ENCODE assay signal across 9 mouse cellular contexts in genomic region chr10:75834721-75835120, GRCm38 (mm10). TPM values are rescaled to one million over a fixed set of nuclear protein-coding genes. Genes with fewer than 3 reads are reported as not detected.
A peak's percentile ranks its signal among the peaks of the same experiment; 100 is the strongest.
DNase-seq lines count a peak whose midpoint lies in the region; ATAC-seq and TF ChIP-seq lines count a peak whose summit lies in the region.
"Had no signal": no experiment of that assay in that cellular context is flagged by ENCODE, and none has a peak within 500 bp of the region (broad histone marks: within the 10 kb centered on the region; RNA-seq: fewer than 3 reads in every experiment).

No protein-coding gene starts in this region.

- H3K4me3 ChIP-seq in erythroblast, embryonic 14.5 days (replicated peaks), result peak overlapping the region; percentile 84
- peak overlapping the region; percentile 61 for H3K4me3 ChIP-seq in spleen, adult 2 months (ENCODE audit: extremely low read depth, insufficient read depth, insufficient read length)
- H3K4me3 ChIP-seq in liver, embryonic 11.5 days (ENCODE audit: low read depth, low read length), result peak overlapping the region; percentile 52

- peak overlapping the region; percentile 94 for H3K4me2 ChIP-seq in liver, embryonic 11.5 days

- no peak for ATAC-seq in erythroblast, adult 5-6 weeks (replicated peaks; ENCODE audit: low FRiP score, poor library complexity, severe bottlenecking)
- no peak for ATAC-seq in liver, embryonic 11.5 days (replicated peaks; ENCODE audit: low FRiP score)

- no peak for DNase-seq in spleen, adult 2 months (ENCODE audit: low read depth in 1 of 2, low spot score in 2 of 2)
- no peak for DNase-seq in spleen, adult 12 weeks (ENCODE audit: low spot score)
- no peak for DNase-seq in liver, embryonic 11.5 days (ENCODE audit: low spot score)
- no peak for DNase-seq in adipocyte (ENCODE audit: low spot score)
- no peak for DNase-seq in right cerebral cortex, postnatal 10 days (ENCODE audit: low spot score in 2 of 2)
- DNase-seq in left cerebral cortex, postnatal 14 days (ENCODE audit: low spot score in 2 of 2), result no peak

- intact Hi-C loops in left cerebral cortex, postnatal 14 days (cut with DNase I), result loop anchor here (5.0 kb wide), 1 partner anchor 62 kb away; the partner anchor contains the start of gene Ddt

- peaks cover 26% of the 10 kb centered on the region for H3K27me3 ChIP-seq in erythroblast, embryonic 14.5 days (ENCODE audit: control insufficient read depth)
- H3K27me3 ChIP-seq in spleen, adult 2 months (ENCODE audit: control insufficient read depth, insufficient read depth, low read length), result no peaks in the 10 kb centered on the region
- no peaks in the 10 kb centered on the region for H3K27me3 ChIP-seq in liver, embryonic 11.5 days (replicated peaks; ENCODE audit: control insufficient read depth, insufficient read depth, low read length)

- no peaks in the 10 kb centered on the region for H3K36me3 ChIP-seq in erythroblast, embryonic 14.5 days (ENCODE audit: control insufficient read depth)
- H3K36me3 ChIP-seq in spleen, adult 2 months (ENCODE audit: control insufficient read depth, insufficient read depth, low read length), result no peaks in the 10 kb centered on the region
- H3K36me3 ChIP-seq in liver, embryonic 11.5 days (ENCODE audit: control insufficient read depth, insufficient read depth, low read length), result no peaks in the 10 kb centered on the region

- H3K9me3 ChIP-seq in erythroblast, embryonic 14.5 days (ENCODE audit: control insufficient read depth, low read length), result no peaks in the 10 kb centered on the region
- no peaks in the 10 kb centered on the region for H3K9me3 ChIP-seq in liver, embryonic 11.5 days (ENCODE audit: control insufficient read depth, low read length)

- peaks cover 65% of the 10 kb centered on the region for H3K4me1 ChIP-seq in erythroblast, embryonic 14.5 days (ENCODE audit: control insufficient read depth)
- H3K4me1 ChIP-seq in spleen, adult 2 months (ENCODE audit: control insufficient read depth, insufficient read depth, insufficient read length), result peaks cover 13% of the 10 kb centered on the region; the same call in 1 of the 2 replicates
- peaks cover 31% of the 10 kb centered on the region for H3K4me1 ChIP-seq in liver, embryonic 11.5 days (replicated peaks; ENCODE audit: control insufficient read depth, insufficient read depth, low read length)

- peak overlapping the region; percentile 78 for H3K27ac ChIP-seq in spleen, adult 2 months (ENCODE audit: insufficient read depth, low read length)
- H3K27ac ChIP-seq in liver, embryonic 11.5 days (ENCODE audit: low read depth, low read length), result peak overlapping the region; percentile 77; the same call in 1 of the 2 replicates

- H3K9ac ChIP-seq in liver, embryonic 11.5 days (ENCODE audit: low read depth, low read length), result peak overlapping the region; percentile 63

- 7% methylated on average over 9 of the region's 9 CpGs for whole genome bisulfite sequencing in spleen, adult 2 months
- WGBS in liver, embryonic 11.5 days, result 8% methylated on average over 9 of the region's 9 CpGs

- TF ChIP-seq CTCF in spleen, adult 2 months (IDR thresholded peaks at IDR 0.05; ENCODE audit: extremely low read depth, insufficient read depth, insufficient read length, insufficient replicate concordance), result no peak

- no peak for TF ChIP-seq POLR2A in spleen, adult 2 months (IDR thresholded peaks at IDR 0.05; ENCODE audit: low read depth, low read length)

RNA-seq across cellular contexts. Expression of gene Gstt2, which starts 2.5 kb away (rescaled TPM):
- polyA plus RNA-seq in erythroblast, embryonic 14.5 days (2012), result 0.64 and 0.70 TPM in 2 replicates
- total RNA-seq in erythroblast, adult 5-6 weeks (2015; ENCODE audit: low replicate concordance), result 7.9 and 8.8 TPM in 2 replicates
- 2.4 and 11.0 TPM in 2 replicates for total RNA-seq in erythroblast, adult 5-6 weeks (2017; ENCODE audit: low replicate concordance)
- 73.4 and 102 TPM in 2 replicates for polyA plus RNA-seq in spleen, adult 2 months (2012; rRNA removed)
- polyA plus RNA-seq in liver, embryonic 11.5 days (2014; fragmentation: Nextera tagmentation; extraction: Ambion mirVana), result 38.4 and 39.6 TPM in 2 replicates
- total RNA-seq in left cerebral cortex, postnatal 14 days (2021), result 1 to 10 TPM; 4.1 to 4.5 TPM

RNA-seq across cellular contexts. Expression of gene Gstt4, which starts 12.4 kb away (rescaled TPM):
- polyA plus RNA-seq in erythroblast, embryonic 14.5 days (2012), result not detected in 2 replicates
- total RNA-seq in erythroblast, adult 5-6 weeks (2015; ENCODE audit: low replicate concordance), result not detected in 2 replicates
- 0.84 TPM in 1 of 2 replicates, not detected in the other for total RNA-seq in erythroblast, adult 5-6 weeks (2017; ENCODE audit: low replicate concordance)
- not detected in 2 replicates for polyA plus RNA-seq in spleen, adult 2 months (2012; rRNA removed)
- polyA plus RNA-seq in liver, embryonic 11.5 days (2014; fragmentation: Nextera tagmentation; extraction: Ambion mirVana), result not detected in 2 replicates
- not detected for total RNA-seq in left cerebral cortex, postnatal 14 days (2021)
- total RNA-seq: left cerebral cortex, postnatal 4 days had no signal

RNA-seq across cellular contexts. Expression of gene Mif, which starts 25.3 kb away (rescaled TPM):
- polyA plus RNA-seq in erythroblast, embryonic 14.5 days (2012), result 42.3 and 44.8 TPM in 2 replicates
- total RNA-seq in erythroblast, adult 5-6 weeks (2015; ENCODE audit: low replicate concordance), result 47.2 and 79.7 TPM in 2 replicates
- total RNA-seq in erythroblast, adult 5-6 weeks (2017; ENCODE audit: low replicate concordance), result 48.1 and 65.8 TPM in 2 replicates
- polyA plus RNA-seq in spleen, adult 2 months (2012; rRNA removed), result 677 and 1,174 TPM in 2 replicates
- 2,667 and 2,772 TPM in 2 replicates for polyA plus RNA-seq in liver, embryonic 11.5 days (2014; fragmentation: Nextera tagmentation; extraction: Ambion mirVana)
- total RNA-seq in left cerebral cortex, postnatal 14 days (2021), result 100 to 1,000 TPM; 690 to 714 TPM

RNA-seq across cellular contexts. Expression of gene Gstt1, which starts 36.3 kb away (rescaled TPM):
- 0.14 and 0.22 TPM in 2 replicates for polyA plus RNA-seq in erythroblast, embryonic 14.5 days (2012)
- 6.3 and 24.0 TPM in 2 replicates for total RNA-seq in erythroblast, adult 5-6 weeks (2015; ENCODE audit: low replicate concordance)
- total RNA-seq in erythroblast, adult 5-6 weeks (2017; ENCODE audit: low replicate concordance), result 4.1 and 6.8 TPM in 2 replicates
- 25.3 and 28.5 TPM in 2 replicates for polyA plus RNA-seq in spleen, adult 2 months (2012; rRNA removed)
- 40.7 and 43.0 TPM in 2 replicates for polyA plus RNA-seq in liver, embryonic 11.5 days (2014; fragmentation: Nextera tagmentation; extraction: Ambion mirVana)
- 1 to 10 TPM; 3.0 to 4.7 TPM for total RNA-seq in left cerebral cortex, postnatal 14 days (2021)

RNA-seq across cellular contexts. Expression of gene Gstt3, which starts 53.5 kb away (rescaled TPM):
- 0.12 TPM in 1 of 2 replicates, not detected in the other for polyA plus RNA-seq in erythroblast, embryonic 14.5 days (2012)
- 0.42 TPM in 1 of 2 replicates, not detected in the other for total RNA-seq in erythroblast, adult 5-6 weeks (2015; ENCODE audit: low replicate concordance)
- 0.51 TPM in 1 of 2 replicates, not detected in the other for total RNA-seq in erythroblast, adult 5-6 weeks (2017; ENCODE audit: low replicate concordance)
- polyA plus RNA-seq in spleen, adult 2 months (2012; rRNA removed), result 4.3 and 4.4 TPM in 2 replicates
- 6.3 and 7.9 TPM in 2 replicates for polyA plus RNA-seq in liver, embryonic 11.5 days (2014; fragmentation: Nextera tagmentation; extraction: Ambion mirVana)
- total RNA-seq in left cerebral cortex, postnatal 14 days (2021), result 1 to 10 TPM; 1.5 to 1.7 TPM

Comparison
In these comparisons a context has a peak if more than half of its experiments do, and no peak if none do; other contexts are left out.
1. RNA of gene Gstt2, which starts 2.5 kb away (polyA plus RNA-seq): 73.4 to 102 TPM in spleen, adult 2 months and 38.4 to 39.6 TPM in liver, embryonic 11.5 days; 0.64 to 0.70 TPM in erythroblast, embryonic 14.5 days; every median in the first group is over 10 times any median in the second.
2. RNA of gene Mif, which starts 25.3 kb away (polyA plus RNA-seq): 2,667 to 2,772 TPM in liver, embryonic 11.5 days and 677 to 1,174 TPM in spleen, adult 2 months; 42.3 to 44.8 TPM in erythroblast, embryonic 14.5 days; every median in the first group is over 10 times any median in the second.
3. Peak in every context shown above with its lines, with median percentiles within 50 percentile points of each other: H3K4me3 ChIP-seq.